Mouse (Mus musculus): ENCODE measurements around the gene Atg101.

Gene Atg101

GRCm38 (mm10) chr15:101287361-101287760 is 3.3 kb downstream of the Atg101 start:
- no peak for DNase-seq

GRCm38 (mm10) chr15:101290354-101290753 is 6.3 kb downstream of the Atg101 start:
- no peak for DNase-seq

GRCm38 (mm10) chr15:101292012-101292411 is 7.9 kb downstream of the Atg101 start:
- no peak for DNase-seq

- DNase-seq = no peak
Observed at GRCm38 (mm10) chr15:101293025-101293621, 9.1 kb downstream of the Atg101 start, which contains the start of gene 6030408B16Rik. TSS of gene 6030408B16Rik (plus strand) at chr15:101293212.

GRCm38 (mm10) chr15:101294028-101294894 is 10.2 kb downstream of the Atg101 start:
- no peak for DNase-seq

- DNase-seq = no peak
Observed at GRCm38 (mm10) chr15:101295106-101295505, 11.0 kb downstream of the Atg101 start.

GRCm38 (mm10) chr15:101295616-101296015 is 11.5 kb downstream of the Atg101 start:
- DNase-seq = no peak

GRCm38 (mm10) chr15:101296091-101296490 is 12.0 kb downstream of the Atg101 start:
- no peak for DNase-seq

- DNase-seq = no peak
Observed at GRCm38 (mm10) chr15:101297988-101298387, 13.9 kb downstream of the Atg101 start.

- no peak for DNase-seq
Observed at GRCm38 (mm10) chr15:101298550-101298949, 14.5 kb downstream of the Atg101 start.

- DNase-seq = no peak
Observed at GRCm38 (mm10) chr15:101299480-101299960, 15.4 kb downstream of the Atg101 start.

GRCm38 (mm10) chr15:101300128-101300527 is 16.1 kb downstream of the Atg101 start:
- DNase-seq = no peak

GRCm38 (mm10) chr15:101302201-101302600 is 18.1 kb downstream of the Atg101 start:
- DNase-seq = no peak

- DNase-seq = no peak
Observed at GRCm38 (mm10) chr15:101303830-101304229, 19.8 kb downstream of the Atg101 start.

- DNase-seq = no peak
Observed at GRCm38 (mm10) chr15:101306459-101306858, 22.4 kb downstream of the Atg101 start.

- DNase-seq = no peak
Observed at GRCm38 (mm10) chr15:101308440-101309348, 24.6 kb downstream of the Atg101 start.

GRCm38 (mm10) chr15:101309493-101309892 is 25.4 kb downstream of the Atg101 start:
- no peak for DNase-seq

- DNase-seq = no peak
Observed at GRCm38 (mm10) chr15:101311087-101311770, 27.2 kb downstream of the Atg101 start.

- no peak for DNase-seq
Observed at GRCm38 (mm10) chr15:101312006-101312405, 27.9 kb downstream of the Atg101 start.

GRCm38 (mm10) chr15:101315378-101315777 is 31.3 kb downstream of the Atg101 start:
- DNase-seq = no peak

- peak; percentile 55 for DNase-seq
Observed at GRCm38 (mm10) chr15:101315832-101316231, 31.8 kb downstream of the Atg101 start.

GRCm38 (mm10) chr15:101316279-101316912 is 32.3 kb downstream of the Atg101 start:
- DNase-seq = no peak

All from cerebellum, adult 11-12 months (tissue).